Mouse (Mus musculus): ENCODE measurements around the gene Usp9y. TPM values are rescaled to one million over a fixed set of nuclear protein-coding genes. Genes with fewer than 3 reads are reported as not detected.

Usp9y gene
- not detected for total RNA-seq (2021)
- long read RNA-seq, experiment 1 = 0 reads
- long read RNA-seq, experiment 2 = 0 reads

- DNase-seq = no peak
Measured at GRCm38 (mm10) chrY:1459682-1460081, at the start of gene Usp9y. Usp9y (minus strand) TSS chrY:1459782.

- DNase-seq = no peak
Measured at GRCm38 (mm10) chrY:1293708-1294107, 165.9 kb downstream of the Usp9y start.

DNA sequence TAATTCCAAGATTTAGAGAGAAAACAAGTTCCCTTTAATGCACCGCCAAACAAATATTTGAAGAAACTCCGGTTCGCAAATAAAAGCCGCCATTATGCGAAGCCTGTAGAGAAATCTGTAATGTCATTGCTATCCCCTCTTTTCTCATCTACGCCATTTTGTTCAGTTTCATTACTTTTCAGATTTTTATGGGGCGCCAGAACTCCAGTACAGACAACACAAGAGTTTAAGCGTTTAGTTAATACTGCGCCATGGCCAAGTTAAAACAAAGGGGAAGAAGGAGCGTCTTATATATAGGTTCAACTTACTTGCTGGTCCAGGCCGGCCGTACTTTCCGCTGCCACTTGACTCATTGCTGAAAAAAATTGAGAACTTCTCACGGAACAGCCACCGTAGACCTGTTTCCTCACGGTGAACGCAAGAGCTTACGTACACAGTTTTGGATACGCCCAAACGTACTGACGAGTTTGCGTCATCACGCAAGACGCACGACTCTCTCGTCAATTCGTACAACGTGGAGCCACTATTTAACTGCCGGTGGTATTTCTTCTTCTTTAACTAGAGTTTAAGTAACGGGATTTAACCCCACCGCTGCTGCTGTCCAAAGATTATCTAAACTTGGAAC is 173.3 kb downstream of the Usp9y start, which contains the start of gene Ddx3y:
Gene Ddx3y, minus strand, starts transcription at position 459 of the 625 bp plus-strand sequence.
- peak; percentile 80 for DNase-seq

DNA sequence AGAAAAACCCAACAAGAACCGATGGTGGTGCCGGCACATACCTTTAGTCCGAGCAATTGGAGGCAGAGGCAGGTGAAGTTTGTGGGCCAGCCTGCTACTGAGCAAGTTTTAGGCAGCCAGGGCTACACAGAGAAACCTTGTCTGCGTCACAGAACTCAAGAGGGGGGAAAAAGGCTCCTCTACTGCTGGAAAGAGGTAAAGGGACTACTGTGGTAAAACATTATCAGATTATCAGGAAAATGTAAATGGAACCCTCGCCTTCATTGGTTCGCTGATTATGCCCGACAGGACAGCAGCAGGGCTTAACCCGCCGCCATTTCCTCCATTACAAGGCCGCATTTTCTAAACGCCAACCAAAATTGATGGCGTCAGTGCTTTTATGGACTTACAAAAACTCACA is 173.8 kb downstream of the Usp9y start:
- peak; percentile 28 for DNase-seq

Other genes starting within 250 kb of the Usp9y start
- 10 to 100 TPM in 1 of 2 experiments, not detected in 1; 26.4 TPM for gene Uty, start 214.0 kb downstream of the Usp9y start, total RNA-seq (2021)
- gene Ddx3y, start 173.2 kb downstream of the Usp9y start, total RNA-seq (2021) = 10 to 100 TPM in 1 of 2 experiments, not detected in 1; 77.7 TPM

Measured in adrenal gland, postnatal 10 days (tissue).